Mouse (Mus musculus) CD4-positive helper T cell, adult 2 months (primary cell): ENCODE measurements around the gene Ormdl1.
"Not testable (repeated sequence)": the region's sequence is repeated elsewhere in the genome, so short reads cannot be mapped to it uniquely, and the experiment has no call there.

Experiments
- DNase-seq: peaks from one replicate; pipeline ENCODE4 v3.0.0-alpha.2; 2012; ENCODE audit warnings: low read depth, missing footprints, low spot score

Ormdl1 gene

GRCm38 (mm10) chr1:53296581-53297383, at the start of gene Ormdl1, which contains the start of the genes Pms1 and Gm28778:
TSS of gene Ormdl1 (plus strand) at chr1:53297095.
TSS of gene Pms1 (minus strand) at chr1:53297018.
TSS of gene Gm28778 (plus strand) at chr1:53297111.
- peak; percentile 94 for DNase-seq

- not testable (repeated sequence) for DNase-seq
Measured at GRCm38 (mm10) chr1:53264958-53265612, 31.8 kb upstream of the Ormdl1 start.

- no peak for DNase-seq
Measured at GRCm38 (mm10) chr1:53269901-53270300, 27.0 kb upstream of the Ormdl1 start.

- DNase-seq, result peak; percentile 11
Measured at GRCm38 (mm10) chr1:53272646-53273045, 24.2 kb upstream of the Ormdl1 start.

- DNase-seq, result no peak
Measured at GRCm38 (mm10) chr1:53291197-53291596, 5.7 kb upstream of the Ormdl1 start.

- DNase-seq, result no peak
Measured at GRCm38 (mm10) chr1:53300506-53300905, 3.6 kb downstream of the Ormdl1 start.

- peak; percentile 88 for DNase-seq
Measured at GRCm38 (mm10) chr1:53312989-53313967, 16.4 kb downstream of the Ormdl1 start, which contains the start of gene Osgepl1. TSS of gene Osgepl1 (plus strand) at chr1:53313624.

- DNase-seq, result no peak
Measured at GRCm38 (mm10) chr1:53321662-53322344, 24.9 kb downstream of the Ormdl1 start.

GRCm38 (mm10) chr1:53323254-53323653, 26.4 kb downstream of the Ormdl1 start:
- no peak for DNase-seq

GRCm38 (mm10) chr1:53324277-53324676, 27.4 kb downstream of the Ormdl1 start:
- DNase-seq, result no peak

GRCm38 (mm10) chr1:53324827-53325494, 28.1 kb downstream of the Ormdl1 start:
- DNase-seq, result no peak

GRCm38 (mm10) chr1:53333527-53333926, 36.6 kb downstream of the Ormdl1 start:
- DNase-seq, result not testable (repeated sequence)

GRCm38 (mm10) chr1:53335465-53335864, 38.6 kb downstream of the Ormdl1 start:
- DNase-seq, result no peak

- not testable (repeated sequence) for DNase-seq
Measured at GRCm38 (mm10) chr1:53337403-53337802, 40.5 kb downstream of the Ormdl1 start.

GRCm38 (mm10) chr1:53341071-53341470, 44.2 kb downstream of the Ormdl1 start:
- DNase-seq, result no peak

GRCm38 (mm10) chr1:53352327-53353261, 55.7 kb downstream of the Ormdl1 start, which contains the start of the genes Asdurf, Gm28551 and Asnsd1:
TSS of gene Asdurf (minus strand) at chr1:53352619.
TSS of gene Gm28551 (minus strand) at chr1:53352667.
TSS of gene Asnsd1 (minus strand) at chr1:53352752.
- peak; percentile 98 for DNase-seq

GRCm38 (mm10) chr1:53358988-53359387, 62.1 kb downstream of the Ormdl1 start:
- DNase-seq, result no peak
